Mouse (Mus musculus): ENCODE data around the gene Disc1. TPM values are rescaled to one million over a fixed set of nuclear protein-coding genes. Genes with fewer than 3 reads are reported as not detected.
A peak's percentile ranks its signal among the peaks of the same experiment; 100 is the strongest.

Gene Disc1
- polyA plus RNA-seq, 1 experiment from 2014 or later = 1.6 TPM

DNA sequence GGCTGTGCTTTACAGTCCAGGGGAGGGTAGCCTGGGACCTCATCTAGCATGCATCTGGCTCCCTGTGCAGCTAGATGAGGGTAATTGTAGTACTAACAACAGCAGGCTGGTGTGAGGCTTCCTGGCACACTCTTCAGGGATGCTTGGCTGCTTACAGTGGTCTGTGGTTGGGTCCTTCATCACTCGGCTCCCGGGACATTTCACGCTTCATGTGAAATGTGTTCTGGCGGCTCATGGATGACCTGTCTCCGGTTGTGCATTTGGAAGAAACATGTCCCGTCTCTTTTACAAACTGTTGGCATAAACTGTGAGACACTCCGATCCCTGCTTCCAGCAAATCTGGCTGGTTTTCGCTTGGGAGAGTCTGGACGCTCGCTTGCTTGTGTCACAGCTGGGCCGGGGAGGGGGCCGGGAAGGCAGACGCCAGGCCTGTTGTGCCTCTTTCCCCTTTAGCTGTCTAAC is 85.7 kb downstream of the Disc1 start:
- 68% methylated on average over 13 of the region's 13 CpGs for WGBS
- H3K4me2 ChIP-seq (replicated peaks) = no peak overlapping the region
- no peaks in the 10 kb centered on the region for H3K27me3 ChIP-seq (replicated peaks)
- no peaks in the 10 kb centered on the region for H3K9me3 ChIP-seq
- H3K4me3 ChIP-seq (replicated peaks) = no peak overlapping the region
- ATAC-seq = no peak
- no peak overlapping the region for H3K9ac ChIP-seq
- no peaks in the 10 kb centered on the region for H3K4me1 ChIP-seq (replicated peaks)
- no peak overlapping the region for H3K27ac ChIP-seq
- no peaks in the 10 kb centered on the region for H3K36me3 ChIP-seq

GRCm38 (mm10) chr8:125140965-125141364 is 87.0 kb downstream of the Disc1 start:
- Histone ChIP-seq H3K9ac (no peak overlapping the region), H3K4me2 (replicated peaks) (no peak overlapping the region), H3K9me3 (no peaks in the 10 kb centered on the region), H3K27me3 (replicated peaks) (no peaks in the 10 kb centered on the region), H3K27ac (no peak overlapping the region), H3K4me1 (replicated peaks) (no peaks in the 10 kb centered on the region), H3K4me3 (replicated peaks) (no peak overlapping the region), H3K36me3 (no peaks in the 10 kb centered on the region)
- WGBS = 72% methylated on average over 7 of the region's 7 CpGs
- no peak for ATAC-seq

GRCm38 (mm10) chr8:125156863-125157640 is 103.1 kb downstream of the Disc1 start:
- 55% methylated on average over 20 of the region's 20 CpGs for WGBS
- Histone ChIP-seq H3K4me2 (replicated peaks) (no peak overlapping the region), H3K9ac (no peak overlapping the region), H3K36me3 (no peaks in the 10 kb centered on the region), H3K27ac (no peak overlapping the region), H3K27me3 (replicated peaks) (no peaks in the 10 kb centered on the region), H3K4me3 (replicated peaks) (no peak overlapping the region), H3K9me3 (no peaks in the 10 kb centered on the region), H3K4me1 (replicated peaks) (no peaks in the 10 kb centered on the region)
- no peak; the same call in 1 of the 2 replicates for ATAC-seq

DNA sequence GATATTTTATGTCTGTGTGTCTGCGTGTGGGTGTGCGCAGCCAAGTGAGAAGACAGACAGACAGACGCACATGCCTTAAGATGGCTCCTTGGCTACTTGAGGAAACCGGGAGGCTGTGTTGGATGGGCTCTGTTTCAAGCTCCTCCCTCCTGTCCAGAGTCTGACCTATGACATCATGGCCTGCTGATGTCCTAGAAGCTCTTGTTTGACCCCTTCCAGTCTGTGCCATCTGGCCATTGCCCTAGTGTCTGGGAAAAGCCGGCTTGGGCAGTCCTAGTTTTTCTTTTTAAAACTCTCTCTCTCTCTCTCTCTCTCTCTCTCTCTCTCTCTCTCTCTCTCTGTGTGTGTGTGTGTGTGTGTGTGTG is 103.6 kb downstream of the Disc1 start:
- no peaks in the 10 kb centered on the region for H3K27me3 ChIP-seq (replicated peaks)
- 58% methylated on average over 5 of the region's 5 CpGs for WGBS
- H3K27ac ChIP-seq = no peak overlapping the region
- no peaks in the 10 kb centered on the region for H3K36me3 ChIP-seq
- no peak overlapping the region for H3K4me3 ChIP-seq (replicated peaks)
- H3K4me1 ChIP-seq (replicated peaks) = no peaks in the 10 kb centered on the region
- ATAC-seq = no peak
- H3K4me2 ChIP-seq (replicated peaks) = no peak overlapping the region
- H3K9ac ChIP-seq = no peak overlapping the region
- H3K9me3 ChIP-seq = no peaks in the 10 kb centered on the region

- H3K9me3 ChIP-seq = no peaks in the 10 kb centered on the region
- no peak overlapping the region for H3K27ac ChIP-seq
- ATAC-seq = no peak
- H3K36me3 ChIP-seq = no peaks in the 10 kb centered on the region
- WGBS = 81% methylated on average over 12 of the region's 12 CpGs
- H3K27me3 ChIP-seq (replicated peaks) = no peaks in the 10 kb centered on the region
- no peak overlapping the region for H3K4me3 ChIP-seq (replicated peaks)
- H3K9ac ChIP-seq = no peak overlapping the region
- no peaks in the 10 kb centered on the region for H3K4me1 ChIP-seq (replicated peaks)
- no peak overlapping the region for H3K4me2 ChIP-seq (replicated peaks)
Observed at GRCm38 (mm10) chr8:125159387-125159786, 105.4 kb downstream of the Disc1 start.

- Histone ChIP-seq H3K4me3 (replicated peaks) (no peak overlapping the region), H3K4me1 (replicated peaks) (no peaks in the 10 kb centered on the region), H3K27me3 (replicated peaks) (no peaks in the 10 kb centered on the region), H3K4me2 (replicated peaks) (no peak overlapping the region), H3K9ac (no peak overlapping the region), H3K9me3 (no peaks in the 10 kb centered on the region), H3K36me3 (no peaks in the 10 kb centered on the region), H3K27ac (no peak overlapping the region)
- ATAC-seq = peak; percentile 71
- 63% methylated on average over 10 of the region's 10 CpGs for WGBS
Observed at GRCm38 (mm10) chr8:125163491-125163890, 109.5 kb downstream of the Disc1 start.

DNA sequence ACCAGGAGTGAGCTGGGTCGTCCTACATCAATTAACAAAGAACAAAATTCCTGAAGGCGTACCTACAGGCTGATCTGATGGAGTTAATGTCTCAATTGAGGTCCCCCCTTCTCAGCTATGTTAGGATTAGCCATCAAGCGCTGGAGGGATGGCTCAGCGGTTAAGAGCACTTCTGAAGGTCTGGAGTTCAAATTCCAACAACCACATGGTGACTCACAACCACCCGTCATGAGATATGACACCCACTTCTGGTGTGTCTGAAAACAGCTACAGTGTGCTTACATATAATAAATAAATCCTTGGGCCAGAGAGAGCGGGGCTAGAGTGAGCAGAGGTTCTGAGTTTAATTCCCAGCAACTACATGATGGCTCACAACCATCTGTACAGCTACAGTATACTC is 109.9 kb downstream of the Disc1 start:
- 84% methylated on average over 6 of the region's 6 CpGs for WGBS

DNA sequence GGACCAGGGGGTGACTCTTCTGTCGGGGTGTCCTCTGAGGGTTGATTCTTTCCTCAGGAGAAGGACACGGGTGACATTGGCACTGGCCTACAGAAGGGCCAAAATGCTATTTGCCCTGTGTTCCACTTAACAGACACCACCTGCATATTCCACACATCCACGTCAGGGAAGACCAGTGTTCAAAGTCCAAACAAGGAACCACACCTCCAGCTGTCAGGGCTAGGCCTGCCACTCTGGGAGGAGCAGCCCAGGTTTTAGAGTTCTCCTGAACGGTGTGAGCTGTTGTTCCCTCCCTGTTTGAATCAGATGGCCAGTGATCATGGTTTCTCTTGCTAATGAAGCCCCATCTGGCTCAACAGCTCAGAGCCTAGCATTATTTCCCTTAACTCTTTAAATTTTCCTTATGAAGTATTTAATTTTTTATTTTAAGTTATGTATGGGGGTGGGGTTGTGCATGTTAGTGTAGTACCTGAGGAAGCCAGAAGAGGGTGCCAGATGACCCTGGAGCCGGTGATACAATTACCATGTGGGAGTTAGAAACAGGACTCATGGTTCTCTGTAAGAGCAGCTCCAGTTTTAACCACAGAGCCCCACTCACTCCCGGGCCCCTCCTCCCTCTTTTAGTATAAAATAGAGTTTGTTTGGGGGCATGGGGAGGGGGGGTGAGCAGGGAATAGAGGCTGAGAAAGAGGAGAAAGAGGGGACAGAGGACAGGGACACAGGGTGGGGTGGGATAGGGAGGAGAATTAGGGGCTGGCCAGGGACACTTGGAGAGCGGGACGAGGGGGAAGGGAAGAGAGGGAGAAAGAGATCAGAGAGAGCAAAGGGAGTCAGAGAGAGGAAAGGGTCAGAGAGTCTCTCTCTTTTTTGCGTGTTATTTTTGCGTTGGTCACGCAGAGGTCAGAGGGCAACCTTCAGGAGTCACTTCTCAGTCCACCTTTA is 111.8 kb downstream of the Disc1 start:
- Histone ChIP-seq H3K27me3 (replicated peaks) (no peaks in the 10 kb centered on the region), H3K4me2 (replicated peaks) (no peak overlapping the region), H3K4me1 (replicated peaks) (no peaks in the 10 kb centered on the region), H3K4me3 (replicated peaks) (no peak overlapping the region), H3K9me3 (no peaks in the 10 kb centered on the region), H3K27ac (no peak overlapping the region), H3K9ac (no peak overlapping the region), H3K36me3 (no peaks in the 10 kb centered on the region)
- peak; percentile 68; the same call in 1 of the 2 replicates for ATAC-seq
- 72% methylated on average over 11 of the region's 11 CpGs for WGBS

More for the DNA sequence above, 109.9 kb downstream of the Disc1 start:
- no peaks in the 10 kb centered on the region for H3K9me3 ChIP-seq
- H3K9ac ChIP-seq = no peak overlapping the region
- no peak overlapping the region for H3K4me3 ChIP-seq (replicated peaks)
- no peak overlapping the region for H3K27ac ChIP-seq
- no peak overlapping the region for H3K4me2 ChIP-seq (replicated peaks)
- H3K4me1 ChIP-seq (replicated peaks) = no peaks in the 10 kb centered on the region
- no peaks in the 10 kb centered on the region for H3K27me3 ChIP-seq (replicated peaks)
- no peaks in the 10 kb centered on the region for H3K36me3 ChIP-seq
- ATAC-seq = no peak

- H3K36me3 ChIP-seq = no peaks in the 10 kb centered on the region
- H3K4me1 ChIP-seq (replicated peaks) = no peaks in the 10 kb centered on the region
- no peak overlapping the region for H3K27ac ChIP-seq
- no peaks in the 10 kb centered on the region for H3K27me3 ChIP-seq (replicated peaks)
- no peak overlapping the region for H3K9ac ChIP-seq
- H3K4me2 ChIP-seq (replicated peaks) = no peak overlapping the region
- no peak for ATAC-seq
- H3K9me3 ChIP-seq = no peaks in the 10 kb centered on the region
- WGBS = 80% methylated on average over 6 of the region's 6 CpGs
- H3K4me3 ChIP-seq (replicated peaks) = no peak overlapping the region
Observed at GRCm38 (mm10) chr8:125166545-125166944, 112.5 kb downstream of the Disc1 start.

DNA sequence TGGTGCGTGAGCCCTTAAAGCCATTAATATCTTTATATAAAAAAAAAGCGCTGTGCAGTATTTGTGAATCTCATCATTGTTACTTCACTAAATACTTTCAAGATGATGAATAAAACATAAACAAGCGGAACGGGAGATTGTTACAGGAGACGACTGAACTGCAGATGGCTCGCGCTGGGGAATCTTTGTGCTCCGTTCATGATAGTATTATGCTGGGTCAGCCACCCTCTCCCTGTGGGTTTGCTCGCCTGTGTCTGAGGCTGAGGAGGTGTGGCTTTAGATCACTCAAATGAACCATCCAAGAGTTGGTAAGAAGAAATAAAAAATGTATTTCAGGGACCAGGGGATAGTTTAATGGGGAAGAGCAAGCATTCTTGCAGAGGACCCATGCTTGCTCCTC is 113.0 kb downstream of the Disc1 start:
- WGBS = 73% methylated on average over 9 of the region's 9 CpGs
- no peak overlapping the region for H3K9ac ChIP-seq
- H3K4me3 ChIP-seq (replicated peaks) = no peak overlapping the region
- no peaks in the 10 kb centered on the region for H3K4me1 ChIP-seq (replicated peaks)
- no peaks in the 10 kb centered on the region for H3K9me3 ChIP-seq
- H3K27ac ChIP-seq = no peak overlapping the region
- no peaks in the 10 kb centered on the region for H3K36me3 ChIP-seq
- H3K27me3 ChIP-seq (replicated peaks) = no peaks in the 10 kb centered on the region
- ATAC-seq = no peak
- H3K4me2 ChIP-seq (replicated peaks) = no peak overlapping the region

DNA sequence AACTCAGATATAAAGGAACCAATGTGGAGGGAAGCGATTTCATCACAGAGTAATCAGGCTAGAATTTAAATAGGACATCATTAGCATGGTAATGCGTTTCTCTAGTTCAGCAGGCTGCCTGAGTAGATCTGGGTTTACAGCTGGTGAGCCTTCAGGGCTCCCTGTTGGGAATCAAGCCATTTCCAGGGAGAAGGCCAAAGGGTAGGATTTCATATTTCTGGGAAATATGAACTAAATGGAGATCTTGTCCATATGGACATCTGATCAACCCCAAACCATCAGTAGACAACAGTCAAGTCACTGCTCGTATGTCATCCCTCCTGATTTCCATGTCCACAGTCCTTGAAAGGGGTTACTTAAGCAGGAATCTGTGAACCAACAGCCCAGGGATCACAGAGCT is 115.6 kb downstream of the Disc1 start:
- Histone ChIP-seq H3K36me3 (no peaks in the 10 kb centered on the region), H3K4me3 (replicated peaks) (no peak overlapping the region), H3K9ac (no peak overlapping the region), H3K4me1 (replicated peaks) (no peaks in the 10 kb centered on the region), H3K9me3 (no peaks in the 10 kb centered on the region), H3K27me3 (replicated peaks) (no peaks in the 10 kb centered on the region), H3K27ac (no peak overlapping the region), H3K4me2 (replicated peaks) (no peak overlapping the region)
- 57% methylated on average over 3 of the region's 3 CpGs for WGBS
- no peak for ATAC-seq

DNA sequence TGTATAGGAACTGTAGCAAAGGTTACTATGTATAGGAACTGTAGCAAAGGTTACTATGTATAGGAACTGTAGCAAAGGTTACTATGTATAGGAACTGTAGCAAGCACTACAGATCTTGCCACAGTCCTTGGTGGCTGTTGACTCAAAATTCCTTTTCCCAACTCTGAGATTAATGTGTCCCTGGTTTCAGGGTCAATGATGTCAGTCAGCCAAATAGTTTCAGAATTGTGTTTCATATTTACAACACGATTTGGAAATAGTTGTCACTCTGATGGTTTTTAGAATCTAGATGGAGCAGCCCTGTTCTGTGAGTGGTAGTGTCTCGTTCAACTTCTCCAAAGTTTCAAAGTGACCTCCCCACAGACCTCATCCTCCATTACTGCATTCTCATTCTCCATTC is 117.5 kb downstream of the Disc1 start:
- Histone ChIP-seq H3K4me1 (replicated peaks) (no peaks in the 10 kb centered on the region), H3K27ac (no peak overlapping the region), H3K4me3 (replicated peaks) (no peak overlapping the region), H3K27me3 (replicated peaks) (no peaks in the 10 kb centered on the region), H3K36me3 (no peaks in the 10 kb centered on the region), H3K9me3 (no peaks in the 10 kb centered on the region), H3K9ac (no peak overlapping the region), H3K4me2 (replicated peaks) (no peak overlapping the region)
- WGBS = 85% methylated on average over 2 of the region's 2 CpGs
- no peak for ATAC-seq

All from intestine, embryonic 15.5 days (tissue).